Mouse (Mus musculus) hindbrain, embryonic 16.5 days (tissue): ENCODE data around the gene Cacna1b. TPM values are rescaled to one million over a fixed set of nuclear protein-coding genes. Genes with fewer than 3 reads are reported as not detected.

Experiments used
- ATAC-seq: fragments of 200-750 bp; cut with Nextera tagmentation; 2 replicates; pipeline ENCODE4 v1.8.0; 2017; ENCODE audit warnings: moderate TSS enrichment, moderate library complexity
- H3K27ac ChIP-seq: fragments of 300-500 bp; sonication (generic); 2 replicates; pipeline ENCODE4 v1.5.1; 2014; ENCODE audit warnings: low read depth, mild to moderate bottlenecking, control low read depth, low read length, moderate library complexity
- H3K27me3 ChIP-seq: fragments of 300-500 bp; sonication (generic); replicated peaks from 2 replicates; pipeline ENCODE4 v1.6.1; 2014; ENCODE audit warnings: low read length; ENCODE audit not compliant: control insufficient read depth, insufficient read depth
- H3K36me3 ChIP-seq: fragments of 300-500 bp; sonication (generic); 2 replicates; pipeline ENCODE4 v1.6.1; 2014; ENCODE audit warnings: mild to moderate bottlenecking, low read length, moderate library complexity, mixed read lengths; ENCODE audit not compliant: control insufficient read depth, insufficient read depth
- H3K4me1 ChIP-seq: fragments of 300-500 bp; sonication (generic); 2 replicates; pipeline ENCODE4 v1.6.1; 2014; ENCODE audit warnings: low read depth, low read length; ENCODE audit not compliant: control insufficient read depth, insufficient read depth
- H3K4me2 ChIP-seq: fragments of 300-500 bp; sonication (generic); 2 replicates; pipeline ENCODE4 v1.6.1; 2014; ENCODE audit warnings: mild to moderate bottlenecking, low read length, control low read depth, moderate library complexity
- H3K4me3 ChIP-seq: fragments of 300-500 bp; sonication (generic); 2 replicates; pipeline ENCODE4 v1.5.1; 2014; ENCODE audit warnings: mild to moderate bottlenecking, low read length, control low read depth, moderate library complexity
- H3K9ac ChIP-seq: fragments of 300-500 bp; sonication (generic); 2 replicates; pipeline ENCODE4 v1.6.1; 2014; ENCODE audit warnings: low read depth, mild to moderate bottlenecking, control low read depth, low read length, moderate library complexity
- H3K9me3 ChIP-seq: fragments of 300-500 bp; sonication (generic); 2 replicates; pipeline ENCODE4 v1.6.1; 2014; ENCODE audit warnings: mild to moderate bottlenecking, low read length, moderate library complexity; ENCODE audit not compliant: control insufficient read depth
- WGBS: fragments of 180-500 bp; shearing (Covaris S2); extraction: QIAGEN DNeasy Blood & Tissue Kit; methylation state at CpG from one replicate; pipeline ENCODE4 v1.1.7; 2014; 5-methylcytosine and 5-hydroxymethylcytosine counted together
- polyA plus RNA-seq: library from polyadenylated mRNA; unstranded; fragments of >200 nt; fragmentation: Nextera tagmentation; extraction: Ambion mirVana; gene quantifications from 2 replicates; pipeline ENCODE4 v1.2.1, GENCODE M21; 2015

The Cacna1b gene
- polyA plus RNA-seq, 1 experiment from 2014 or later, result 16.6 TPM

- Histone ChIP-seq H3K4me2 (no peak overlapping the region), H3K9ac (no peak overlapping the region), H3K27me3 (no peaks in the 10 kb centered on the region), H3K4me1 (no peaks in the 10 kb centered on the region), H3K9me3 (no peaks in the 10 kb centered on the region), H3K4me3 (no peak overlapping the region), H3K27ac (no peak overlapping the region), H3K36me3 (0 out of 2 replicates have a peak, but pooled peaks cover under 1% of the 10 kb centered on the region)
- 70% methylated on average over 7 of the region's 7 CpGs for WGBS
- ATAC-seq, result no peak
These were observed 15.1 kb downstream of the Cacna1b start for GRCm38 (mm10) chr2:24747878-24748277.

GRCm38 (mm10) chr2:24739701-24740100 is 23.3 kb downstream of the Cacna1b start:
- H3K9me3 ChIP-seq, result no peaks in the 10 kb centered on the region
- H3K9ac ChIP-seq, result no peak overlapping the region
- WGBS, result 82% methylated on average over 5 of the region's 5 CpGs
- H3K27me3 ChIP-seq, result no peaks in the 10 kb centered on the region
- peaks cover 7% of the 10 kb centered on the region for H3K36me3 ChIP-seq
- H3K4me3 ChIP-seq, result no peak overlapping the region
- ATAC-seq, result no peak
- H3K4me1 ChIP-seq, result no peaks in the 10 kb centered on the region
- no peak overlapping the region for H3K4me2 ChIP-seq
- H3K27ac ChIP-seq, result no peak overlapping the region

GRCm38 (mm10) chr2:24733157-24733556 is 29.8 kb downstream of the Cacna1b start:
- no peak overlapping the region for H3K9ac ChIP-seq
- H3K4me2 ChIP-seq, result no peak overlapping the region
- H3K27ac ChIP-seq, result no peak overlapping the region
- WGBS, result 77% methylated on average over 4 of the region's 4 CpGs
- no peak for ATAC-seq
- peaks cover 14% of the 10 kb centered on the region for H3K36me3 ChIP-seq
- H3K9me3 ChIP-seq, result no peaks in the 10 kb centered on the region
- no peak overlapping the region for H3K4me3 ChIP-seq
- H3K4me1 ChIP-seq, result no peaks in the 10 kb centered on the region
- H3K27me3 ChIP-seq, result no peaks in the 10 kb centered on the region

GRCm38 (mm10) chr2:24725865-24726264 is 37.1 kb downstream of the Cacna1b start:
- H3K9ac ChIP-seq, result no peak overlapping the region
- no peaks in the 10 kb centered on the region for H3K27me3 ChIP-seq
- H3K4me3 ChIP-seq, result no peak overlapping the region
- 89% methylated on average over 4 of the region's 4 CpGs for WGBS
- no peaks in the 10 kb centered on the region for H3K4me1 ChIP-seq
- H3K27ac ChIP-seq, result no peak overlapping the region
- no peak for ATAC-seq
- H3K9me3 ChIP-seq, result no peaks in the 10 kb centered on the region
- peaks cover 12% of the 10 kb centered on the region for H3K36me3 ChIP-seq
- H3K4me2 ChIP-seq, result no peak overlapping the region

GRCm38 (mm10) chr2:24719645-24720379 is 43.1 kb downstream of the Cacna1b start:
- Histone ChIP-seq H3K4me1 (no peaks in the 10 kb centered on the region), H3K36me3 (peaks cover 31% of the 10 kb centered on the region), H3K27me3 (no peaks in the 10 kb centered on the region), H3K27ac (no peak overlapping the region), H3K9ac (no peak overlapping the region), H3K4me3 (no peak overlapping the region), H3K9me3 (no peaks in the 10 kb centered on the region), H3K4me2 (no peak overlapping the region)
- peak; percentile 37; the same call in 1 of the 2 replicates for ATAC-seq
- WGBS, result 97% methylated on average over 14 of the region's 14 CpGs

GRCm38 (mm10) chr2:24718906-24719305 is 44.0 kb downstream of the Cacna1b start:
- Histone ChIP-seq H3K4me1 (no peaks in the 10 kb centered on the region), H3K27me3 (no peaks in the 10 kb centered on the region), H3K9ac (no peak overlapping the region), H3K27ac (no peak overlapping the region), H3K4me2 (no peak overlapping the region), H3K36me3 (peaks cover 31% of the 10 kb centered on the region), H3K9me3 (no peaks in the 10 kb centered on the region), H3K4me3 (no peak overlapping the region)
- ATAC-seq, result no peak
- 87% methylated on average over 4 of the region's 4 CpGs for whole genome bisulfite sequencing

- no peak overlapping the region for H3K4me2 ChIP-seq
- no peak overlapping the region for H3K27ac ChIP-seq
- H3K9me3 ChIP-seq, result no peaks in the 10 kb centered on the region
- 88% methylated on average over 7 of the region's 7 CpGs for WGBS
- peaks cover 31% of the 10 kb centered on the region for H3K36me3 ChIP-seq
- no peak overlapping the region for H3K4me3 ChIP-seq
- no peaks in the 10 kb centered on the region for H3K4me1 ChIP-seq
- H3K27me3 ChIP-seq, result no peaks in the 10 kb centered on the region
- no peak for ATAC-seq
- H3K9ac ChIP-seq, result no peak overlapping the region
These were observed 45.0 kb downstream of the Cacna1b start for GRCm38 (mm10) chr2:24717963-24718362.

GRCm38 (mm10) chr2:24717461-24717860 is 45.5 kb downstream of the Cacna1b start:
- Histone ChIP-seq H3K27ac (no peak overlapping the region), H3K9me3 (no peaks in the 10 kb centered on the region), H3K4me1 (no peaks in the 10 kb centered on the region), H3K4me2 (no peak overlapping the region), H3K27me3 (no peaks in the 10 kb centered on the region), H3K9ac (no peak overlapping the region), H3K4me3 (no peak overlapping the region), H3K36me3 (peaks cover 31% of the 10 kb centered on the region)
- no peak for ATAC-seq
- WGBS, result 86% methylated on average over 4 of the region's 4 CpGs

GRCm38 (mm10) chr2:24705929-24706328 is 57.0 kb downstream of the Cacna1b start:
- 0 out of 2 replicates have a peak, but pooled peaks have one; percentile 34 for ATAC-seq
- H3K4me1 ChIP-seq, result no peaks in the 10 kb centered on the region
- H3K4me2 ChIP-seq, result no peak overlapping the region
- no peak overlapping the region for H3K27ac ChIP-seq
- H3K27me3 ChIP-seq, result no peaks in the 10 kb centered on the region
- no peak overlapping the region for H3K9ac ChIP-seq
- H3K4me3 ChIP-seq, result no peak overlapping the region
- H3K36me3 ChIP-seq, result peaks cover 18% of the 10 kb centered on the region; the same call in 1 of the 2 replicates
- no peaks in the 10 kb centered on the region for H3K9me3 ChIP-seq
- 82% methylated on average over 10 of the region's 10 CpGs for WGBS
